Mouse (Mus musculus): Measurements from ENCODE around the gene Gm13287.
"Not testable (repeated sequence)": the region's sequence is repeated elsewhere in the genome, so short reads cannot be mapped to it uniquely, and the experiment has no call there.

DNA sequence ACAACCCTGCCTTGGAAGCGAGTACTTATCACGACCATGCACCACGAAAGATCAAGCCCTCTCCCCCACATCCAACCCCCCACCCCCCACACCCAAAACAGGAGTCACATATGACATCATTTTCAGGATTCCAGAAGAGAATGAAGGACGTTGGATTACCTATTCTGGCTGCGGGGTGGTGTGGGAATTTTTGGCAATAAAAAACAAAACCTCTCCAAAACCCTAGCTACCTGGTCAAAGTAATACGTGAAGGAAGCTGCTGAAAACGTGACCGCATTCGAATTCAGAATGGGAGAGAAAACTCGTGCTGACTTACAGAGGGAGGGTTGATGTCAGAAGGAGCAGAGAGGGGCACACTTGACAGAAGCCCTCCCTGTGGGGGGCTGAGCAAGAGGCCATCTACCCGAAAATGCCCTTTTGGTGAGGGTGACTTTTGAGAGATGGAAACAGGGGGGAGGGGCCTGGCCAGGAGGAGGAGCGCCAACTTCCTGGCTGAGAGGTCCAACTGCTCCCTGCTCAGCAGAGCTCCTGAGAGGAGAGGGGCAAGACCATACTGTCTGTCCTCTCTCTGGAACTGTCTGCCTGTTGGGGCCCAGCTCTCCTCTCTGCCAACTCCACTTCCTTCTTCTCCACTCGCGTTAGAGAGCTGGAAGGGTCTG lies 43.3 kb upstream of the Gm13287 start, which contains the start of gene Gm13283:
- not testable (repeated sequence) for TF ChIP-seq GATA1 (IDR thresholded peaks at IDR 0.05; ENCODE audit: borderline replicate concordance, low read length); FLI1 (IDR thresholded peaks at IDR 0.05; ENCODE audit: low read length)
